Mouse (Mus musculus) liver, embryonic 15.5 days (tissue): Measurements from ENCODE around the gene Gm28042. TPM values are rescaled to one million over a fixed set of nuclear protein-coding genes. Genes with fewer than 3 reads are reported as not detected.
A peak's percentile ranks its signal among the peaks of the same experiment; 100 is the strongest.

Experiments used
- ATAC-seq: fragments of 200-750 bp; cut with Nextera tagmentation; 2 replicates; pipeline ENCODE4 v1.8.0; 2017; ENCODE audit warnings: moderate number of reproducible peaks, mild to moderate bottlenecking, moderate library complexity; ENCODE audit not compliant: insufficient read depth
- H3K27ac ChIP-seq: fragments of 300-500 bp; sonication (generic); replicated peaks from 2 replicates; pipeline ENCODE4 v1.5.1; 2015; ENCODE audit warnings: mild to moderate bottlenecking, inconsistent platforms
- H3K27me3 ChIP-seq: fragments of 300-500 bp; sonication (generic); 2 replicates; pipeline ENCODE4 v1.6.1; 2015; ENCODE audit warnings: mild to moderate bottlenecking, inconsistent platforms
- H3K36me3 ChIP-seq: fragments of 300-500 bp; sonication (generic); replicated peaks from 2 replicates; pipeline ENCODE4 v1.6.1; 2015; ENCODE audit warnings: moderate library complexity, mild to moderate bottlenecking, inconsistent platforms
- H3K4me1 ChIP-seq: fragments of 300-500 bp; sonication (generic); replicated peaks from 2 replicates; pipeline ENCODE4 v1.6.1; 2015; ENCODE audit warnings: inconsistent platforms
- H3K4me2 ChIP-seq: fragments of 300-500 bp; sonication (generic); 2 replicates; pipeline ENCODE4 v1.6.1; 2015; ENCODE audit warnings: moderate library complexity, mild to moderate bottlenecking, inconsistent platforms
- H3K4me3 ChIP-seq: fragments of 300-500 bp; sonication (generic); replicated peaks from 2 replicates; pipeline ENCODE4 v1.5.1; 2015; ENCODE audit warnings: mild to moderate bottlenecking, inconsistent platforms
- H3K9ac ChIP-seq: fragments of 300-500 bp; sonication (generic); 2 replicates; pipeline ENCODE4 v1.6.1; 2015; ENCODE audit warnings: moderate library complexity, mild to moderate bottlenecking, inconsistent platforms
- H3K9me3 ChIP-seq: fragments of 300-500 bp; sonication (generic); replicated peaks from 2 replicates; pipeline ENCODE4 v1.6.1; 2016; ENCODE audit warnings: inconsistent platforms
- WGBS: fragments of 180-500 bp; shearing (Covaris S2); methylation state at CpG from one replicate; pipeline ENCODE4 v1.1.7; 2015; ENCODE audit warnings: mixed read lengths; ENCODE audit not compliant: insufficient replicate concordance; 5-methylcytosine and 5-hydroxymethylcytosine counted together
- polyA plus RNA-seq: library from polyadenylated mRNA; unstranded; fragments of >200 nt; fragmentation: Nextera tagmentation; extraction: Ambion mirVana; gene quantifications from 2 replicates; pipeline ENCODE4 v1.2.1, GENCODE M21; 2015

The Gm28042 gene
- polyA plus RNA-seq, 1 experiment from 2014 or later, result 0.54 TPM

DNA sequence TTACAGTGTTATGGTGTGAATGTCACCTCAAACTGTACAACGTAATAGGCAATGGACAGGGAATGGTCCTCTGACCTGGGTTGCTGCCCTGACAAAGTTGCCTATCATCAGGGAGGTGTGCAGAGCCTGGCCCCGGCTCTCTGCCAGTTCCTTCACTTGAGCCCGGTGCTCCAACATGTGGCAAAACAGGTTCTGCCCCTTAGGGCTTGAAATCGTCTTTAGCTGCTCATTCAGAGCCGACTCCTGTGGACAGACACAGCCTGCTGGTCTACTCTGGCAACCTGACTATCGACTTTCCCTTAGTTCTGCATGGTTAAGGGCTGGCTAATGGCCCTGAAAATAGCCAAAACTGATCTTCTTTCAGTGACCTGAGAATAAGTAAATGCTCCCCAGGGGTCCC, 32.9 kb downstream of the Gm28042 start:
- no peak for ATAC-seq
- Histone ChIP-seq H3K27ac (no peak overlapping the region), H3K36me3 (no peaks in the 10 kb centered on the region), H3K4me3 (no peak overlapping the region), H3K27me3 (no peaks in the 10 kb centered on the region; the same call in 1 of the 2 replicates), H3K9me3 (no peaks in the 10 kb centered on the region), H3K9ac (no peak overlapping the region), H3K4me1 (no peaks in the 10 kb centered on the region), H3K4me2 (no peak overlapping the region)
- WGBS, result 54% methylated on average over 6 of the region's 6 CpGs

DNA sequence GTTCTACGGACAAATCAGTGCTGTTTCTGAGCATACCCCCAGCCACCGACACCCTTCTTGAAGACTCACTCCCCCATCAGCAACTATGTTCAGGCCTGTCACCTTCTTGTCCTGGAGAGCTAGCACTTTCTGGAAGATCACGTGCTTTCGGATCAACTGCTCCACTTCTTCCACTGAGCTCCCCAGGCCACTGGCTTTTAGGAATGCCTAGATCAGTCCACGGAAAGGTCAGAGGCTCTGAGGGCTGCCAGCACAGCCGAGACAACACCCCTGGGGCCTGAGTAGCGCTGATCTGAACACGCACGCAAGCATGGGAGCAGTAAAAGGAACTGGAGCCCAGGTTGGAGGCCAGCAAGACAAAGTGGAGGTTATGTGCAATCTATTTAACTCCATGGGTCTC, 33.4 kb downstream of the Gm28042 start:
- Histone ChIP-seq H3K36me3 (no peaks in the 10 kb centered on the region), H3K4me2 (no peak overlapping the region), H3K27me3 (no peaks in the 10 kb centered on the region; the same call in 1 of the 2 replicates), H3K27ac (no peak overlapping the region), H3K4me1 (no peaks in the 10 kb centered on the region), H3K9me3 (no peaks in the 10 kb centered on the region), H3K9ac (no peak overlapping the region), H3K4me3 (no peak overlapping the region)
- WGBS, result 63% methylated on average over 9 of the region's 9 CpGs
- ATAC-seq, result no peak

DNA sequence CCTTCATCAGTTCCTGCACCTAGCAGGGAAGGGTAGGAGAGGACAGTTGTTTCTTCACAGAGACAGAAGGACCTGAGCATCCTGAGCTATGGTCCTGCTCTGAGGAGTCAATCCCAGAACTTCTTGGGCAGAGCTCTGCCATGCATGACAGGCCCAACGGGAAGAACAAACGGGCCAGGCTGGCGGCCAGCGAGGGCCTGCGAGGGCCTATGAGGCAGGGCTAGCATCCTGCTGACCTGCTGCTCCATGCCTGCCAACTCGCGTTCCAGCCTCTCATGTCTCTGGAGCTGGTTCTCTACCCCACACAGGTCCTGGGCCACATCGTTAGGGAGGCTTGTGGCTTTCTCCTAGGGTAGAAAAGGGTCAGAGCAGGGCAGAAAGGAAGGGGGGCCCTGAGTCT, 35.0 kb downstream of the Gm28042 start:
- Histone ChIP-seq H3K36me3 (no peaks in the 10 kb centered on the region), H3K27ac (no peak overlapping the region), H3K4me3 (no peak overlapping the region), H3K27me3 (no peaks in the 10 kb centered on the region; the same call in 1 of the 2 replicates), H3K4me1 (no peaks in the 10 kb centered on the region), H3K9me3 (no peaks in the 10 kb centered on the region), H3K9ac (no peak overlapping the region), H3K4me2 (no peak overlapping the region)
- no peak for ATAC-seq
- 75% methylated on average over 8 of the region's 8 CpGs for WGBS

DNA sequence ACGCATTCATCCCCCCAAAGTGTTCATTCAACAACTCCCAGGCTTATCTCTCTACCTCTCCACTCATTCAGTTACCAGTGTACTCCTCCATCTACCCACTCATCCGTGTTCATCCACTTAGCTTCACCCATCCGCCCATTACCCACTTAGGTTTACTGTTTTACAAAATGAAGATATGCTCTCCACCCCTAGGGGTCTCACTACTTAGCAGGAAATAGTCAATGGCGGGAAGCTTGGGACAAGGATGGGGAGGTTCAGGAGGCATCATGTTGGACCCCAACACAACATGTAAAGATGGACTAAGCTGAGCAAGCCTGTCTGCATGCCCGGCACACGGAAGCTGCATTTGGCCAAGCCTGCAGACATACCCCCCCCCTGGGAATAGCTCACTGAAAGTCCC, 37.3 kb downstream of the Gm28042 start:
- Histone ChIP-seq H3K27me3 (peaks cover 6% of the 10 kb centered on the region; the same call in 1 of the 2 replicates), H3K9ac (no peak overlapping the region), H3K27ac (no peak overlapping the region), H3K4me3 (no peak overlapping the region), H3K36me3 (no peaks in the 10 kb centered on the region), H3K9me3 (no peaks in the 10 kb centered on the region), H3K4me2 (no peak overlapping the region), H3K4me1 (no peaks in the 10 kb centered on the region)
- WGBS, result 64% methylated on average over 6 of the region's 6 CpGs
- no peak for ATAC-seq

DNA sequence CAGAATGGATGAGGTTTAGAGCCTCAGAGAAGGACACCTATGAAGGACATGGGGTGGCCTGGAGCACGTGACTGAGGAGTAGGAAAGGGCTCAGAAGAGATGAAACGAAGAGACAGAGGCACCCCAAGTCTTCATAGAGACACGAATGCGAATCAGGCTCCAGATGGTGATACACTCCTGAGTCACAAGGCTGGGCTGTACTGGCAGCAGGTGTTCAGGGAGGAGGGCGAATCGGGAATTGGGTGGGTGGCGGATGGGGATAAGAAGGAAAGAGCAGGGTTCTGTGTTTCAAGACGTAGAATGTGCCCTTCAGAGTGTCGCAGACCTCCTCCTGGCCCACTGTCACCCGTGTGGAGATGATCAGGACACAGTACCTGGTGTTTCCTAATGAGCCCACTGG, 38.0 kb downstream of the Gm28042 start:
- no peaks in the 10 kb centered on the region for H3K4me1 ChIP-seq
- H3K36me3 ChIP-seq, result no peaks in the 10 kb centered on the region
- no peak overlapping the region for H3K4me2 ChIP-seq
- H3K27me3 ChIP-seq, result peaks cover 6% of the 10 kb centered on the region; the same call in 1 of the 2 replicates
- no peaks in the 10 kb centered on the region for H3K9me3 ChIP-seq
- no peak overlapping the region for H3K27ac ChIP-seq
- WGBS, result 74% methylated on average over 10 of the region's 10 CpGs
- no peak for ATAC-seq
- no peak overlapping the region for H3K9ac ChIP-seq
- H3K4me3 ChIP-seq, result no peak overlapping the region

DNA sequence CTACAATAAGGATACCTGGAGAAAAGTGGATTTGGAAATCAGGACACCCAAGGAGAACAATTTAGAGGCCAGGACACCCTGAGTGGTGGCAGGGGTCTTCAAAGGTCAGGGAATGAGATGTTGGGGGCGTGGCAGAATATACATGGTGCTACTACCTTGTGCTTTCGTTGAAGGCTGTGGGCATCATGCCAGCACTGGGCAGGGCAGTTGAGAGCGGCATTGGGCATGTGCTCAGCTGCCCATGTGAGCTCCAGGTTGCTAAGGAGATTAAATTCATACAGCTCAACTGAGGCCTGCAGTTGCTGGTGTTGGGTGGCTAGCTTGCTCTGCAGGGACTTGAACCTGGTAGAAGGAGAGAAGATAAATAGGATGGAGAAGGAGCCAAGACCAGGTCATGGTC, 38.9 kb downstream of the Gm28042 start:
- no peak for ATAC-seq
- WGBS, result 64% methylated on average over 3 of the region's 3 CpGs
- H3K4me1 ChIP-seq, result no peaks in the 10 kb centered on the region
- H3K9me3 ChIP-seq, result no peaks in the 10 kb centered on the region
- peaks cover 6% of the 10 kb centered on the region; the same call in 1 of the 2 replicates for H3K27me3 ChIP-seq
- H3K4me2 ChIP-seq, result no peak overlapping the region
- no peak overlapping the region for H3K4me3 ChIP-seq
- H3K36me3 ChIP-seq, result no peaks in the 10 kb centered on the region
- no peak overlapping the region for H3K9ac ChIP-seq
- no peak overlapping the region for H3K27ac ChIP-seq

DNA sequence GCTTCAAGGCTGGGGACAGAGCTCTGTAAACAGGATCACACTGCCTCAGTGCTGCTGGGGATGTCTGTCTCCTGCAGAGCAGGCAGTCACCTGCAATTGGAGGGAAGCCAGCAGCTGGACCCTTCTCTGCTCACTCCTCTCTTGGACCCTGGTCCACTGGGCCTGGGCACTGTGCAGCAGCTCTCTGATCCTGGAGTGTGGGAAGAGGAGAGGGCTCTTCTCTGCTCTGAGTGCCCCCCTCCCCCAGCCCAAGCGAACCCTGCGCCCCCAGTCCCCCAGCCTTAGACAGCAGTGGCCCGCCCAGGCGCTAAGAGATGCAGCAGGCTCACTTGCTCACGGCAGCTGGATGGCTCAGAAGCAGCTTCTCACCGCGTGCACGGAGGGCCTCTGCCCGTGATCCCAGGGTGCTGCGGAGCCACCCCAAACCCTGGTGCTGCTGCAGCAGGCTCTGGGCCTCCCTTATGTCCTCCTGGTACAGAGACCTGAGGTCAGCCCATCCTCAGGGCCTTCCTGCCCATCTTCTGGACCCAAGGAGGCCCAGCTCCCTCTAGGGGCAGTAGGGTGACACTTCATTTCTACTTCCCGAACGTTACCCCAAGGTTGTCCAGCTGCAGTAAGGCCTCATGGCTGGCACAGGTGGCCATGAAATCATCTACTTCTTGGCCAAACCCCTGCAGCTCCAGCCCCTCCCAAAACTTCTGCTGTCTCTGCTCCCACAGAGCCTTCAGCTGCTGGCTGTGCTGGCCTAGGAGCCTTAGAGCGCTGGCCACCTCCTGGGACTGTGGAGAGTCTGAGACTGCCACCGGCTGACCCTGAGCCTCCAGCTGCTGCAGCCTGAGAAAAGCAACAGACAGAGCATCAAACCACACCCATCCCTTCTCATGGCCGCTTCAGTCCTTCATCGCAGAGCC, 41.5 kb downstream of the Gm28042 start:
- peaks cover 7% of the 10 kb centered on the region; the same call in 1 of the 2 replicates for H3K27me3 ChIP-seq
- no peaks in the 10 kb centered on the region for H3K36me3 ChIP-seq
- no peak overlapping the region for H3K27ac ChIP-seq
- H3K9ac ChIP-seq, result no peak overlapping the region
- ATAC-seq, result no peak
- no peak overlapping the region for H3K4me2 ChIP-seq
- no peaks in the 10 kb centered on the region for H3K9me3 ChIP-seq
- no peaks in the 10 kb centered on the region for H3K4me1 ChIP-seq
- H3K4me3 ChIP-seq, result no peak overlapping the region
- WGBS, result 46% methylated on average over 16 of the region's 16 CpGs

DNA sequence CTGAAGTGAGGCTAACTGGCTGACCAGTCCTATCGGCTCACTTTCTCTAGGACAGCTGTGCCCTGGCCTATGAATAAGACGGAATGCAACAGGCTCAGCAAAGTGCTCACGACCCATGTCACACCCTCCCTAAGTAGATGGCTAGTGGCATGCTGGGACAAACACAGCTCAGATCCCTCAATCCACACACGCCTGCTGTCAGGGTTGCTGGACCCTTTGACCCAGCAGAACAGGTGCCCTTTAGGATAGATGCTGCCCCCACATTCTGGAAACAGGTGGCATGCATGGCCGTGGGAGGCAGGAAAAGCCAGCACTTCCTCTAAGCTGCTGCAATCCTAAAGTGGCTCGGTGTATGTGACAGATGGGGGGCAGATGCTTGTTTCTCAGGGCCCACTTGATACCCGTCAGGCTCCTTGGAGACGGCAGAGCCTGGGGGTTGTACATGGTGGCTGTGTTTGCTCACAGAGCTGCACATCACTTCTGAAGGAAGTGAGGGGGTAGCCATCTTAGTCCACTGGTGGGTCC, 42.2 kb downstream of the Gm28042 start:
- Histone ChIP-seq H3K27ac (no peak overlapping the region), H3K36me3 (no peaks in the 10 kb centered on the region), H3K27me3 (peaks cover 11% of the 10 kb centered on the region; the same call in 1 of the 2 replicates), H3K9me3 (no peaks in the 10 kb centered on the region), H3K9ac (no peak overlapping the region), H3K4me3 (no peak overlapping the region), H3K4me1 (no peaks in the 10 kb centered on the region), H3K4me2 (no peak overlapping the region)
- ATAC-seq, result no peak
- 53% methylated on average over 8 of the region's 8 CpGs for WGBS

DNA sequence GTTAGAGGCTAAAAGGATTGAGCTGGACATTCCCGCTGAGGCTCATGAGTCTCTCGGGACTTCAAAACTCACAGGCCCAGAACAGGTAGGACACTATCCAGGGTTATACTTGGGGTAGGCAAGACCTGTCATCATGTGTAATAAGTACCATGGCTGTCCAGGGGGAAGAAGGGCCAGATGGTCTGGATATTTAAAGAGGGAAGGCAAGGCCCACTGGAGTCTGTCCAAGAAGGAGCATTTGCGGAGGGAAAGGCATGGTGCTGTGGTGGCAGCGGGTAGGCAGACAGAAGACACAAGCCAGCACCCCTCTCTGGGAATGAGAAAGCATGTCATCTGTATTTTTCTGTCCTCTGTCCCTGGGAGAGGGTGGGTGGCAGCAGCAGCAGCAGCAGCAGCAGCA, 46.8 kb downstream of the Gm28042 start:
- Histone ChIP-seq H3K36me3 (no peaks in the 10 kb centered on the region), H3K27ac (no peak overlapping the region), H3K4me1 (peaks cover 10% of the 10 kb centered on the region; the same call in 1 of the 2 replicates), H3K4me2 (no peak overlapping the region), H3K27me3 (peaks cover 36% of the 10 kb centered on the region), H3K9me3 (no peaks in the 10 kb centered on the region), H3K4me3 (no peak overlapping the region), H3K9ac (no peak overlapping the region)
- WGBS, result 81% methylated on average over 4 of the region's 4 CpGs
- no peak for ATAC-seq

DNA sequence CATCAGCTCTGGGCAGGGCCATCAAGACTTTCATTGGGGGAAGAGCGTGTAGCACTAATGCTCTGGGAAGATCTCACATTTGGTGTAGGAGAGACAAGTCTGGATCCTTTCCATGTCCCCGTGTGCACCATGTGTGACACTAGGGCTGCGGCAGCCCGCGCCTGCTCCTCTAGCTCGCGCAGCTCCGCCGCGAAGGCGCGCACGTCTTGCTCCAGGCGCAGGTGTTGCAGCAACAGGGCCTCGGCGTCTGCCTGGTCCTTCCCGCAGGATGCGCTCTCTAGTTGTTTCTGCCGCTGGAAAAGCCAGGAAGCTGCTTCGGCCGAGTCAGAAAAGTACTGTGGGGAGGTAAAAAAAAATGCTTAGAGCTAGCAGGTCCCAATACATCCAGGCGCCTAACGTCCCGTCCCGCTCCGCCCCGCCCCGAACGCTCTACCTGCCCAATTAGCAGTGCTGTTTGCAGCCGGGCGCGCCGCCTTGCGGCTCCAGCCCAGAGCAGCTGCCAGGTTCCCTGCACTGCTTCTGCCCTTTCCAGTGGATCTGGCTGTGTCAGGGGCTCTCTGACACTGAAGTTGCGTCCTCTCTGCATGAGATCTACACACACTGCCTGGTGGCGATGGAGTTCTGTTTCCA, 48.9 kb downstream of the Gm28042 start:
- H3K36me3 ChIP-seq, result no peaks in the 10 kb centered on the region
- ATAC-seq, result 0 out of 2 replicates have a peak, but pooled peaks have one; percentile 18
- peak overlapping the region; percentile 60 for H3K4me2 ChIP-seq
- H3K9ac ChIP-seq, result no peak overlapping the region
- peak overlapping the region; percentile 27 for H3K4me3 ChIP-seq
- H3K4me1 ChIP-seq, result peaks cover 10% of the 10 kb centered on the region; the same call in 1 of the 2 replicates
- H3K9me3 ChIP-seq, result no peaks in the 10 kb centered on the region
- peaks cover 36% of the 10 kb centered on the region for H3K27me3 ChIP-seq
- 3% methylated on average over 36 of the region's 36 CpGs for WGBS
- no peak overlapping the region for H3K27ac ChIP-seq

DNA sequence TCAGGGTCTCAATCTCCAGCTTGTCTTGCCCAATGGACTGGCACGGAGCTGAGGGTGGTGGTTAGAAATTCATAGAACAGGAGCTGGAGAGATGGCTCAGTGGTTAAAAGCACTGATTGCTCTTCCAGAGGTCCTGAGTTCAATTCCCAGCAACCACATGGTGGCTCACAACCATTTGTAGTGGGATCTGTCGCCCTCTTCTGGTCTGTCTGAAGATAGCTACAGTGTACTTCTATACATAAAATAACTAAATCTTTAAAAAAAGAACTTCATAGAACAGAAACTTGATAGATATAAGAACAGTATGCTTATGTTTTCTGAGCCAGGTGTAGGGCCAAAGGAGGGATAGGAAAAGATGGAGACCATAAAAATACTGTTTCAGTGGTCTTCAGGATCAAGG, 55.1 kb downstream of the Gm28042 start:
- no peak overlapping the region for H3K27ac ChIP-seq
- peaks cover 6% of the 10 kb centered on the region; the same call in 1 of the 2 replicates for H3K4me1 ChIP-seq
- H3K9me3 ChIP-seq, result no peaks in the 10 kb centered on the region
- whole genome bisulfite sequencing, result 62% methylated on average over 2 of the region's 2 CpGs
- no peak overlapping the region for H3K4me3 ChIP-seq
- no peak for ATAC-seq
- H3K4me2 ChIP-seq, result no peak overlapping the region
- H3K27me3 ChIP-seq, result peaks cover 2% of the 10 kb centered on the region
- H3K9ac ChIP-seq, result no peak overlapping the region
- no peaks in the 10 kb centered on the region for H3K36me3 ChIP-seq
